Mouse (Mus musculus): ENCODE results near the gene Anks3. TPM values are rescaled to one million over a fixed set of nuclear protein-coding genes. Genes with fewer than 3 reads are reported as not detected.

Gene Anks3
- total RNA-seq (2021) = 48.5 and 51.3 TPM in 2 replicates
- long read RNA-seq, transcript Anks3-201 (17 exons, 2,398 nt) = major isoform, 17 of 34 reads
- long read RNA-seq, partial matches to known transcripts = 3 of 34 reads
- long read RNA-seq, other reads (novel, unspliced or antisense) = 14 of 34 reads

DNA sequence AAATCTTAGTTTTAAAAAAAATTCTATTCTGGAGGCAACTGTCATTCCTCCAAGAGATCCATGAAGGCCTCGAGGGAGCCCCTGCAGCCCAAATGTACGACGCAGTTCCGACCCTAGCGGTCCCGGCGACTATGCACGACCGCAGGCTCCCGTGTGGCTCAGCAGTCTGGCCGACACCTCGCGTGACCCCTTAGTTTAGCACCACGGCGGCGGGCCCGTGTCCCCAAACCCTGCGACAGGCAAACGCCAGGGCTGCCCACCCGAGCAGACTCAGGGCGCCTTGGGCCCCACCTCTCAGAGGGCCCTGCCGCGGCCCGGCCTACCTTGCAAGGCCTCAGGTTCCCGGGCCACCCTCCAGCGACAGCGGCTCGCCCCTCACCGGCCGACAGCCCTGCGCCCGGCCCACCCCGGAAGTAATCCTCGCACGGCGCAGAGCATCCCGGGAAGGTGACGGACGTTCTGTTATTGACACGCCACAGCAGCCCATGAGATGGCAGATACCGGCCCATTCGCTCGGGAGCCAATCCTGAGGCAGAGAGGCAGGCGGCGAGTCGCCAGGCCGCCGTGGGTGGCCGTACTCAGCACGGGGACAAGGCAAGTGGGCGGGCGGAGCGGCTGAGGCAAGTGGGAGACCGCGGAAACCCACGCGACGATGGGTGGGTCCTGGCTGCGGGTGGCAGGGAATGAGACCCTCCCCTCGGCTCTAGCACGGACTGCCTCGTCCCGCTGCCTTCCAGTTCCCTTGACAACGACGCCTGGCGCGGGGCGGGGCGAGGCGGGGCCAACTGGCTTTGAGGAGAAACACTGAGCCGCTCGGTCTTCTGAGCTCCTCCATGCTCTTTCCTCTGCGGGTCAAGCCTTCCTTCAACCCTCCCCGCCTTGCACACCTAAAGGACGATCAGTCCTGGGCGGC is at the start of gene Anks3:
Gene Anks3, minus strand, starts transcription at position 409 of the 913 bp plus-strand sequence.
- peak; percentile 97 for DNase-seq

DNA sequence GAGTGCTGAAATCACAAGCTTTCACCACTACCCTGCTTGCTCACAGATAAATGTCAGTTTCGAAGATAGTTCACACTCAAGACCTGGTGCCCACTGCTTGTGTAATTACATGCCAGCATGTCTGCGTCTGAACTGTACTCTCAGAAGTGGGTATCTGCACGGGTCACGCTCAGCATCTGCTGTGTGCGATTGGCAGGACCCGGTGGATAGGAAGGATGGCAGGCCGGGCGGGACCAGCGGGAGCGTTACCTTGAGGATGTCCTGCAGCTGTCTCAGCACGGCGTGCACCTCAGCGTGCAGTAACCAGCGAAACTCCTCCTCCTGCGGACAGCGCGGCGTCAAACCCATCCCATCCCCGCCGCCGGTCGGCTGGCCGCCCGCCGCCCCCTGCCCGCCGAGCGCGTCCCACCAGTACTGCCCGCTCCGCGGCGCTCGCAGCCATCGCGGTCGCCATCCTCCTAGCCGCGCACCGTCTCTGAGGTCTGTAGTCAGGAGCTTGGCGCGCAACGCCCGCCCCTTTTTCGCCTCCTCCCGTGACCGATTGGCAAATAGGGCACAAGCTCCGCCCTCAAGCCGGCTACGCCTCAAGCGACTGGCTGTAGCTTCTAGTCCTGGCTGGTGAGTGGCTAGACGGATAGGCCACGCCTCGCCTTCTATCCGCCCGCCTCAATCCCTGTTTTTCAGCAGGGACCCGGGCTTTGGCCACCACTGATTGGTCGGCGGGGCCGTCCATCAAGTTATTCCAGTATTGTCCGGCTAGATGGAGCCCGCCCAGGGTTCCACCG is 49.2 kb upstream of the Anks3 start, which contains the start of gene Rogdi:
Gene Rogdi, minus strand, starts transcription at position 500 of the 785 bp plus-strand sequence.
- peak; percentile 96 for DNase-seq

DNA sequence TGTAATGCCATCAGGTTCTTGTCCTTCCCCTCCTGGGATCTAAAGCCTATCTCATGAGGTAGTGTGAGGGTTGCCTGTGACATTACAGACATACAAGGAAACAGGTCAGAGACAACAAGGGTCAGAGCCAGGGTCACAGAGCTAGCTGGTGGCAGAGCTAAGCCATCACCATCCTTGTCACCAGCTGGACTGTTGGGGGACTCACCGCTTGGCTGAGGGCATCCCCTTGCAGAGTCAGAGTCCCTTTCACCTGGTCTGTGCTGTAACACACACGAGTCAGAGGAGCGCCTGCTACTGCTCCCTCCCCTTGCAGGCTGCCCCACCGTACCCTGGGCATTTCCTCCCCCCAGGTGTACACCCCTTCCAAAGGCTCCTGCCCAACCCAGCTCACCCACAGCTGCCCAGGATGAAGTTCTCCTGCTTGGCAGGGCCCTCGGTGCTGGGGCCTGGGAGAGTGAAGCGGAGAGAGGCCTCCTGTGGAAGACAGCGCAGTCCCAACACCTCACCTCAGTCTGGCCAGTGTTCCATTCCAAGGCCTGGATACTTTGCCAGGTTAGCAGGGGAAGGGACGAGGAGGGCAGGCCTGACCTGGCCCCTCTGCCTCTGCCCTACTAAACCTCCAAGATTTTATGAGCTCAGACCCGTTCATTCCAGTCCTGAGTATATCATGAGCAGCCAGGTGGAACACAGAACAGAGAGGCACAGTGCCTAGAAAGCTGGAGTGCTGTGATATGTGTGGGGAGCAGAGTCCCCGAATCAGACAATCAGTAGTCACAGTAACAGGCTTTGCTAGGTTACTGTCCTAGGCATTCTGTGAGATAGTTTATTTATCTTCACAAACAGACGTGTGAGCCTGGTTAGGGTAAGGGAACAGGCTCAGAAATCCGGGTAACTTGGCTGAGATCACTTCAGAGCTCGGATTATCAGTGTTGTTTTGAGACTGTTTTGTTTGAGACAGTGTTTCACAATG is 48.3 kb upstream of the Anks3 start:
- no peak for DNase-seq

DNA sequence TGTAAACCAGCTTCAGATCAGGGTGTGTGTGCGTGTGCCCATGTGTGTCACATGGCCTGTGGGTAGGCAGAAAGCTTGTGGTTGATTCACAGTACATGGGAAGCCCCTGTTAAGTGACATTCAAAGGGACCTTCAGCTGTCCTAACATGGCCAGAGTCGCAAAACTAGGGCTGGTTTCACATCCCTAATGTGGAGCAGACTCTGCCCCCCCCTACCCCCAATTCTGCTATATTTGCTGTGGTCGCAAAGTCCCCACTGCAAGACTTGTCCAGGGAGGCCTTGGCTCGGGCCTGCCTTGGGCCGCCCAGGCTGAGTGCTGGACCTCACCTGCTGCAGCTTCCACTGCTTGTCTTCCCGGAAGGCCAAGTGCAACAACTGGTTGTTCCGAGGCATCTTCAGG is 47.3 kb upstream of the Anks3 start:
- no peak for DNase-seq

DNA sequence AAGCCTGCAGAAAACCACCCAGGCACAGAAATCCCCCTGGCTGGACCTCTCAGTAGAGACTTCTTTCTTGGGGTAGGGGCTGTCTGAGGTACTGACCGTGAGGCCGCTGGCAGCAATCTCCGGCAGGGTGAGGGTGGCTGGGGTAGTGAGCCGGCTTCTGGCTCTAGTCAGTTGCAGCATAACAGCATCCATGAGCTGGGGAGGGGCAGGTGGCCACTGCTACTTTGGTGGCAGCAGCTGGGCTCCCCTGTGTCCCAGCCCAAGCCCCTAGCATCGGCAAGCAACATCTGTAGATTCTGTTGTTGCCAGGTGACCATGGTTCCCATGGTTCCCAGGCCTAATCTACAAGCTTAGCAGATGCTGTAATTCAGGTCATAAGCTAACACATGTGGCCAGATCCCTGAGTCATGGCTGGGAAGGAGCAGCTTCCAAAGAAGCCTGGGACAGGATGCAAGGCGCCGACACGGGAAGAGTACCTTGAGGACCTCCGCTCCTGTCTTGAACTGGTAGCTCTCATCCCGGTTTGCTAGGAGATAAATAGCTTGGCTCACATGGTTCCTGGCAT is 46.4 kb upstream of the Anks3 start:
- DNase-seq = no peak

DNA sequence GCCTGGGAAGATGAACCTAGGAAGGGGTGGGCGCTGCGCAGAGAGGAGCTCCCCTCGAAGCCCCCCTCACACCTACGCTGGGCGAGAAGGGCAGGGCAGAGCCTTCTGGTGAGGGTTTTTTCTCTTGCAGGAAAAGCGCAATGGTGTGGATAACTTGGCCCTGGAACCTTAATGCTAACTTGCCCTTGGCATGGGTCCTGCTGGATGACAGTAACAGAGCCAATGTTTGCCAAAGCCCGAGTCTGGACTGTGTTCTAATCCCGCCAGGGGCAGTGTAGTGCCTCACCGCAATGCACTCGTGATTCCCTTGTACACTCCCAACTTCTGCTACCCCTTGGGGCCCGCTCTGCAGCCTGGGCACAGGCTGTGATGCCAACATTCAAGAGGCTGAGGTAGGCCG is 44.1 kb upstream of the Anks3 start:
- DNase-seq = no peak

DNA sequence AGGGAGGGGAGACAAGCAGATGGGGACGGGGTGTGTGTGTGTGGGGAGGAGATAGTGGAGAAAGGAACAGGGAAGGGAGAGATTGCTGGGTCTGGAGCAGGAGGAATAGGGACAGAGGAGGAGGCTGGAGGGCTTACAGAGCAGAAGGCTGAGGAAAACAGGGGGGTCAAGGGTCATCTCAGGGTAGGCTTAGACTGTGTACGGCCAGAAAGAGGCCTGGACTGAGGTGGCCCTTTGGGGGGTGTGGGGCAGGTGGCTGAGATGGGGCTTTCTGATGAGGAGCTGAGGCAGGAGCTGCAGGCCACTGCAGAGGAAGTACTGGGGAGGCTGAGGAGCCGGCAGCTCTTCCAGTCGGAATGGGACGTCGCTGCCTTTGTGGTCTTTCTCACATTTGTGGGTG is 43.5 kb upstream of the Anks3 start:
- no peak for DNase-seq

DNA sequence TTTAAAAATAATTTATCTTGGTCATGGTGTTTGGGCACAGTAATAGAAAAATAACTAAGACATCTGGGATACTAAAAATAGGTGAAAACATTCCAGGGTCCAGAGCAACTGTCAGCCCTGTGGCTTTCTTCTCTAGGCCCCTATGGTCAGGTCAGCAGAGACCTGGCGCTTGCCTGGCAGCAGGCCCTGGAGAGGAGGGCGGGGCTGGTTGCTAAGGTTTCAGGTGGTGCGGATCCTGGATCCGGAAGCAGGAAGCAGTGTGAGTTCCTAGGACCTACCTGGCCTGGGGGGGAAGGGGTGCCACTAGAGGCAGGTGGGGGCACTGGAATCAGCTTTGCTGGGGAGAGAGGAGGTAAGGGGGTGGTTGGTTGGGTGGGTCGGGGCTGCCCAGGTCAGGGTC is 43.1 kb upstream of the Anks3 start, which contains the start of gene Smim22:
Gene Smim22, plus strand, starts transcription at position 222 of the 400 bp plus-strand sequence.
- DNase-seq = no peak

DNA sequence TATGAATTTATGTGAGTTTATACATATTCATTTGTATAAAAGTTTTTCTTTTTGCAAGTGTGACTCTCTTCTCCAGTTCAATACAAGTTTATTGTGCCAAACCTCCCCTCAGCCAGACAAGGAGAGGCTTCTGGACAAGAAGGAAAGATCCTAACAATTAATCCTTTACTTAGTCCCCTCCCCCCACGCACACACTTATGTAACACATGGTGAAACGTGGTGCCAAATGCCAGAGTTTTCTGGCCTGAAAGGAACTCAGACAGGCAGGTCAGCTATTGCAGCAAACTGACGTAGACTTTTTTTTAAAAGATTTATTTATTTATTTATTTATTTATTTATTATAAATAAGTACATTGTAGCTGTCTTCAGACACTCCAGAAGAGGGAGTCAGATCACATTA is 36.6 kb upstream of the Anks3 start:
- no peak for DNase-seq

DNA sequence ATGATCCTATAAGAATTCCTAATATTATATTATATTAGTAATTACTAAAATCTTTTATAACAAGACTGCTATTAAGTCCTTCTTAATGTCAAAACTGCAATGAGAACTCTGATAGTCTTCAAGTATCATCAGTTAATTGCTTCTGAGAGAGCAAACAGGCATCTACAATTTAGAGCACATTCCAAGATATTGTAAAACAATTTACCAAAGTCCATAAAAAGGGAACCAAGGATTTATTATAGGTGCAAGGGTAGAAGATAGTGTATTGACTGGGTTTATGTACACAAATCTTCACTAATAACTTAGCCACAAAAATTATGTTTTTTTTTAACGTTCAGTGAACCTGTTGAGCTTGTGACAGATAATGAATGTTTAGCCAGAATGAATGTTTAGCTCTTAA is 35.0 kb upstream of the Anks3 start:
- no peak for DNase-seq

DNA sequence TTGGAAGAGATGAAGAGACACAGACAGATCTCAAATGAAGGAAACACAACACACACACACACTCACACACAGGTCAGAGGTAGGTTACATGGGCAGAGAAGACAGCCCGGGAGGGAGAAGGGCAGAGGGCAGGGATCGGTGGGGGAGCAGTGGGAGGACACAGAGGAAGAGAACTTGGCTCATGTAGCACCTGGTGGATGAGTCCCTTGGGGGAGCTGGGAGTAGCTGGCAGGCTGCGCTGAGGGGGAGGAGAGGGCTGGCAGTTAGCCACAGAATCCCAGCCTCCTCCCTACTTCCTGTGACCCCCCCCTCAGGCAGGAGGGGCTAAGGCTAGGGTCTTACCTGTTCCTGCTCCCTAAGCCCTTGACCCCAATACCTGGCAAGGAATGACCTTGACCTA is 33.5 kb upstream of the Anks3 start, which contains the start of gene Sept12:
Gene Sept12, minus strand, starts transcription at position 300 of the 400 bp plus-strand sequence.
- DNase-seq = peak; percentile 15

DNA sequence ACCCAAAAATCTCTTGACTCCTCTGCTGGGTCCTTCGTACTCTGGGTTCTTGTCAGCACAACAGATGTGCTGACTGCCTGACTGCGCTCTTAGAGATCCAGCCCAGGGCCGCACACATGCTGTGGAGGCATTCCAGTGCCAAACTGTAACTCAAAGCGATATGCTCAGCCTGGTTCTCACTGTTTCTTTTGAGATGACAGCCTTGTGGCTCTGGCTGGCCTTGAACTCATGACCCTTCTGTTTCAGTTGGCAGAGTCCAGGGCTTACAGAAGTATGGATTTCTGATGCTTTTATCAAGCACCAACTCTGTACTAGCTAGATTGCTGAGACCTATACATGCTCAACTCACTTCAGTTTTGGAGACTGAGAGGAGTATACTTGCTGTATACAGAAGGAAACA is 29.3 kb upstream of the Anks3 start:
- no peak for DNase-seq

DNA sequence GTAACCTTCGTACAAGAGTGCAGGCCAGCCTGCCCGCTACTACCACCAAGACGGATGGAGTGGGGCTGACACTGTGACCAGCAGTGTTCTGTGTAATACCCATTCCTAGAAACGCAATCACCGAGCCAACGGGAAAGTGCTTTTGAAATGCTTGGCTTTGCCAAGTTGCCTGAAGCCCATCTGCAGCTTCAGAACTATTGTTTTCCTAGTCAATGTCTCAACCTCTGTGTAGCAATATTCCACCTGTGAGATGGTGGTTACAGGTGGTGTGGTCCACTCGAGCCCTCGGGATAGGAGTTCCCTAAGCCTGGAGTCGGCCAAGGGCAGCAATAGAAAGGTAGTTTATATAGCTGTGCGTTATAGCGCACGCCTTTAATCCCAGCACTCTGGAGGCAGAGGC is 20.7 kb upstream of the Anks3 start:
- DNase-seq = no peak

DNA sequence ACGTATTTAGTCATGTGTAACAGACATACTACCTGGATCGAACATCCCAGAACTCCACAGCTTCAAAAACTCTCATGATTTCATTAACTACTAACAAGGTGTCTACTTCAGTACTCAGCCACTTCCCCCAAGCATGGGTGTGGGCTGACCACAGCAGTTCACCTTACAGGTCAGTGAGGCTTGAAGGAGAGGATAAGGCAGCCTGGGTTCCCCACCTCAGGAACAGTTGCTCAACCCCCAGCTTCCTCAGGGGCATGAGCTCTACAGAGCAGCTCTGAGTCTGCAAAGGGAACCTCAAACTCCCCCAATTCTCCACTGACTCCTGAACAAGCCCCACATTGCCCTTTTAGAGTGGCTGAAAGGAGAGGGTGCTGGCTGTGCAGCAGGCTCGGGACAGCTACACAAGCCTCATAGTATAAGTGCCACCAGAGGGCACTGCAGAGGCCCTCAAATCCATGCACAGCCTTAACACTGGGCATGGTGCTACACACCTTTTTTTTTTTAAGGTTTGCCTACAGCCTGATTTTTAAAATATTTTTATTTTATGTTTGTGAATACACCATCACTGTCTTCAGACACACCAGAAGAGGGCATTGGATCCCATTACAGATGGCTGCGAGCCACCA is 15.9 kb upstream of the Anks3 start:
- DNase-seq = no peak

DNA sequence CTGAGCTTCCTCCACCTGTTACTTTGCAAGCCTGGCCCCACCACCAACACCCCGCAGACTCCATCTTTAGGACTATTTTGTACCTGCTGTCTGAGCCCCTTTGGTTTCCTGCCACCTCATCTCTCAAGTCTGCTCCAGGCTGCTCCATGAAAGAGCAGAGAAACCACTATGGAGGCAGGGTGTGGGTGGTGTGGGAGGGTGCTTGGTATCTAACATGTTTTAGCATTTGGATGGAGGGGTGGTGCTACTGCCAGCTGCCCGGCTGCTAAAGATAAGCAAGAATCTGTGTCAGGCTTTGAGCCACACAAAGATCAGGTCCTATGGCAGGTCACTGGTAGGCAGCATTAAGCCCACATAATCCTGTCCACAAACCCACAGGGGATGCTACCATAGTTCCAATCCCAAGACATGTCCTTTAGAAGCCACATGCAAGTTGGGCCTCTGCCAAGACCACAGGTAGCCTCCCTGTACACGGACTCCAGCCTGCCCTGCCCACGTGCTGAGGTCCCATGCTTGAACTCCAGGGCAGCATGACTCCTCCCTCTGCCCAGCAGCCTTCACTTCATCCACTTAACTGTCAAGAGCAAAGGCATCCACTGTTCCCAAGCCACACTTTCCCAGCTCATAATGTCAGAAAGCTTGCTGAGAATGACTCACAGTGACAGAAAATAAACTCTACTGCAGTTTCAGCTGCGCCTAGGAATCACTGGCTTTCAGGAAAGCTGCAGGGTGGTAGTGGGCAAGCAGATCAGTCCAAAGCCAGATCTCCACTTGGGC is 14.5 kb upstream of the Anks3 start:
- DNase-seq = no peak

DNA sequence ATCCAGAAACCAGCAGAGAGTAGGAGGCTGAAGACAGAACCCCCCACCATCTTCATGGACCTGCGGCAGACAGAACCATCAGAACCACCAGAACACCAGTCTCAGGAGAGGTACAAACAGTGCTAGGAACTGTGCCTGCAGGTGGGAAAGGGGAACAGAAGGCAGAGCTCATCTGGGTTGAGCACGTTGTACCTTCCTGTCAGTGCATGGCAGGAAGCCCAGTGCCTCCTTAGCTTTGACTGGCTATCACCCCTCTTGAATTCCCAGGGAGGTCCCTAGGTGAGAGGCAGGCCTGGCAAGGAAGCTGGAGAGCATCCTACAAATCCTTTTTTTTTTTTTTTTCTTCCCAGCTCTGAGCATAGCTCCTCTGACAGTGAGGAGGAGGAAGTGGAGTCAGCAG is 12.2 kb upstream of the Anks3 start:
- DNase-seq = no peak

DNA sequence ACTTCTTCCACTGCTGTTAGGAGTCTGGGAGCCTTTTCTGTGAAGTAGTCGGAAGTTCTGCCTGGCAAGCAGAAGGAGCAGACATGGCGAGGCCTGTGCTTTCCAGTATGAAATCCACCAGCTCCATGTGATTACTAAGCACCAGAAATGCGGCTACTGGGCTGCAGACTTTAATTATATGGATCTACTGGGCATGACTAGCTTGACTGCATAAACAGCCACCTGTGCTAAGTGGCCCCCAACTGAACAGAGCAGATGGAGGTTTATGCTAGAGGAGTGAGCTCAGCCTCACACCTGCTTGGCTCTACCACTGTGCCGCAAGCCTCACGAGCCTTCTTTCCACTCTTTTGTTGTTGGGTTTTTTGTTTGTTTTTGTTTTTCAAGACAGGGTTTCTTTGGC is 10.5 kb upstream of the Anks3 start:
- no peak for DNase-seq

DNA sequence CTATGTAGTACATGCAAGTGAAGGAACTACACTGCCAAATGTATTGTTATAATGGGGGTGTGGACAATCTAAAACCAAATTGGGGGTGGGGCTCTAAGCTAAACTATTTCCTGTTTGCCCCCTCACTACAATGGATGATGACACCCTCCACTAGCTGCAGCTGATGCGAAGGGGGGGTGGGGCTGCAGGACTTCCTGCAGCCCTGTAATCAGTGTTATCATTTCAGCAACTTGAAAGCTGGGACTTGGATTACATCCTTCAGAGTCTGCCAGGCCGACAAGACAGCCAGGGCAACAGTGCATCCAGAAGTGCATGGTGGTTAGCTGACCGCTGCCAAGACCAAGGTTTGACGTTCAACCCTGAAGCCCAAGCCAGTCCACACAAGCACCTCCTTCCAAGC is 7.6 kb upstream of the Anks3 start:
- DNase-seq = no peak

DNA sequence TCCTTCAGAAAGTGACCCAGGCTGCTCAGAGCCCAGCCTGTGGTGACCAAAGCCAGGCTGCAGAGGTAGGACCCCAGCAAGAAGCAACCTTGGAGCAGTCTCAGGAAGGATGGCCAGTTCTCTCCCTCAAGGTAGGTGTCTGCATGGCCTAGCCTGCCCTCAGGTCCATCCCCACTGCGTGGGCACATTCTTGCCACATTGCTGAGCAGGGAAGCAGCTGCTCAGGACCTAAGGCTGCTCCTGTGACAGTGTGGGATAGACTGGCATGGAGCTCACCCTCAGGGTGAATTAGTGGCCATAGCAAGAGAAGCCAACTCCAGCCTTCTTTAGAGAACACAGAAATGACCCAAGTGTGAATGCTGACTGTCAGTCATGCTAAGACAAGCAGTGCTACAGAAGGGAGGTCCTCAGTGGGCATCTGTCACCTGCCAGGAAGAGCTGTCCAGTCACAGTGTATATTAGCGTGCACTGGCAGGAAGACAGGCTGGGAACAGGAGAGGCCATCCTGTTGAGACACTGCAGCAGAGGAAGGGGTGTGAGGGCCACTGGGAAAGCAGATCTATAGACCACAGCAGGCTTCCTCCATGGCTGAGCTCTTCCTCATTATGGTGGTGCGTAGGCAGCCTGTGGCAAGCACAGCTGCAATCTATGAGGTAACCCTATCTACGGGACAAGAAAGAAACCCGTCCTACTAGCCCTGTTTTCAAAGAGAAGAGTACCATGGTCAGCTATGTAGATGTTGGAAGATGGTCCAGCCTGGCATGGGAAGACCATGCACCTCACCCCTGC is 5.2 kb upstream of the Anks3 start:
- DNase-seq = no peak
